Mouse (Mus musculus) neural tube, embryonic 11.5 days (tissue): ENCODE results near the gene Mrs2. TPM values are rescaled to one million over a fixed set of nuclear protein-coding genes. Genes with fewer than 3 reads are reported as not detected.

Experiments used
- ATAC-seq: fragments of 200-750 bp; cut with Nextera tagmentation; 2 replicates; pipeline ENCODE4 v1.8.0; 2017; ENCODE audit warnings: moderate number of reproducible peaks, mild to moderate bottlenecking, moderate TSS enrichment, moderate library complexity; ENCODE audit not compliant: insufficient read depth, low FRiP score, low TSS enrichment
- DNase-seq: peaks from one replicate; pipeline ENCODE4 v3.0.0-alpha.2; 2015; ENCODE audit warnings: low spot score
- H3K27ac ChIP-seq: fragments of 300-500 bp; sonication (generic); 2 replicates; pipeline ENCODE4 v1.5.1; 2014; ENCODE audit warnings: low read depth, mild to moderate bottlenecking, low read length
- H3K27me3 ChIP-seq: fragments of 300-500 bp; sonication (generic); 2 replicates; pipeline ENCODE4 v1.6.1; 2014; ENCODE audit warnings: mild to moderate bottlenecking, low read length, mixed read lengths; ENCODE audit not compliant: control insufficient read depth, insufficient read depth
- H3K36me3 ChIP-seq: fragments of 300-500 bp; sonication (generic); 2 replicates; pipeline ENCODE4 v1.6.1; 2014; ENCODE audit warnings: mild to moderate bottlenecking, low read length, moderate library complexity, mixed read lengths; ENCODE audit not compliant: control insufficient read depth, insufficient read depth
- H3K4me1 ChIP-seq: fragments of 300-500 bp; sonication (generic); 2 replicates; pipeline ENCODE4 v1.6.1; 2014; ENCODE audit warnings: low read length, mixed read lengths; ENCODE audit not compliant: control insufficient read depth, insufficient read depth
- H3K4me2 ChIP-seq: fragments of 300-500 bp; sonication (generic); 2 replicates; pipeline ENCODE4 v1.6.1; 2014; ENCODE audit warnings: low read depth, mild to moderate bottlenecking, moderate library complexity
- H3K4me3 ChIP-seq: fragments of 300-500 bp; sonication (generic); 2 replicates; pipeline ENCODE4 v1.5.1; 2014; ENCODE audit warnings: low read depth, low read length
- H3K9ac ChIP-seq: fragments of 300-500 bp; sonication (generic); 2 replicates; pipeline ENCODE4 v1.6.1; 2014; ENCODE audit warnings: mild to moderate bottlenecking, low read length
- H3K9me3 ChIP-seq: fragments of 300-500 bp; sonication (generic); 2 replicates; pipeline ENCODE4 v1.6.1; 2016; ENCODE audit warnings: low read length; ENCODE audit not compliant: control insufficient read depth
- WGBS: fragments of 180-500 bp; shearing (Covaris S2); extraction: QIAGEN DNeasy Blood & Tissue Kit; methylation state at CpG from one replicate; pipeline ENCODE4 v1.1.7; 2014; 5-methylcytosine and 5-hydroxymethylcytosine counted together
- polyA plus RNA-seq: library from polyadenylated mRNA; unstranded; fragments of >200 nt; fragmentation: Nextera tagmentation; extraction: Ambion mirVana; gene quantifications from 2 replicates; pipeline ENCODE4 v1.2.1, GENCODE M21; 2014

The Mrs2 gene
- polyA plus RNA-seq, 1 experiment from 2014 or later, result 34.1 TPM

- WGBS, result 74% methylated on average over 3 of the region's 3 CpGs
- H3K27ac ChIP-seq, result no peak overlapping the region
- H3K4me3 ChIP-seq, result no peak overlapping the region
- ATAC-seq (no peak), DNase-seq (no peak)
- no peaks in the 10 kb centered on the region for H3K36me3 ChIP-seq
- H3K9me3 ChIP-seq, result no peaks in the 10 kb centered on the region
- H3K9ac ChIP-seq, result no peak overlapping the region
- no peaks in the 10 kb centered on the region for H3K4me1 ChIP-seq
- no peaks in the 10 kb centered on the region for H3K27me3 ChIP-seq
- H3K4me2 ChIP-seq, result no peak overlapping the region
Measured at GRCm38 (mm10) chr13:25027114-25027425, 6.9 kb upstream of the Mrs2 start.

GRCm38 (mm10) chr13:25026409-25027113 lies 6.4 kb upstream of the Mrs2 start:
- Histone ChIP-seq H3K4me3 (no peak overlapping the region), H3K4me2 (no peak overlapping the region), H3K4me1 (no peaks in the 10 kb centered on the region), H3K27ac (no peak overlapping the region), H3K27me3 (no peaks in the 10 kb centered on the region), H3K9me3 (no peaks in the 10 kb centered on the region), H3K9ac (no peak overlapping the region), H3K36me3 (no peaks in the 10 kb centered on the region)
- ATAC-seq, result no peak
- no peak for DNase-seq
- WGBS, result 79% methylated on average over 6 of the region's 6 CpGs

GRCm38 (mm10) chr13:25024655-25025054 lies 4.5 kb upstream of the Mrs2 start:
- Histone ChIP-seq H3K36me3 (no peaks in the 10 kb centered on the region), H3K27me3 (no peaks in the 10 kb centered on the region), H3K4me1 (no peaks in the 10 kb centered on the region), H3K9ac (no peak overlapping the region), H3K9me3 (no peaks in the 10 kb centered on the region), H3K4me3 (no peak overlapping the region), H3K4me2 (no peak overlapping the region), H3K27ac (no peak overlapping the region)
- ATAC-seq, result no peak
- WGBS, result 31% methylated on average over 2 of the region's 2 CpGs
- no peak for DNase-seq

GRCm38 (mm10) chr13:25023129-25023528 lies 3.0 kb upstream of the Mrs2 start:
- WGBS, result 81% methylated on average over 3 of the region's 3 CpGs
- no peaks in the 10 kb centered on the region for H3K9me3 ChIP-seq
- peaks cover 6% of the 10 kb centered on the region for H3K4me1 ChIP-seq
- H3K4me3 ChIP-seq, result no peak overlapping the region
- no peak overlapping the region for H3K27ac ChIP-seq
- no peaks in the 10 kb centered on the region for H3K27me3 ChIP-seq
- ATAC-seq (no peak), DNase-seq (no peak)
- H3K9ac ChIP-seq, result no peak overlapping the region
- H3K4me2 ChIP-seq, result no peak overlapping the region
- no peaks in the 10 kb centered on the region for H3K36me3 ChIP-seq

- no peak for ATAC-seq
- WGBS, result 77% methylated on average over 4 of the region's 4 CpGs
Measured at GRCm38 (mm10) chr13:25022386-25022785, 2.2 kb upstream of the Mrs2 start.

GRCm38 (mm10) chr13:25020540-25020892 lies 337 bp upstream of the Mrs2 start:
- peaks cover 6% of the 10 kb centered on the region for H3K4me1 ChIP-seq
- peak overlapping the region; percentile 84 for H3K4me3 ChIP-seq
- peak overlapping the region; percentile 75 for H3K4me2 ChIP-seq
- H3K27ac ChIP-seq, result peak overlapping the region; percentile 78; the same call in 1 of the 2 replicates
- H3K36me3 ChIP-seq, result no peaks in the 10 kb centered on the region
- peak overlapping the region; percentile 81 for H3K9ac ChIP-seq
- DNase-seq (no peak), ATAC-seq (peak; percentile 37; the same call in 1 of the 2 replicates)
- H3K27me3 ChIP-seq, result no peaks in the 10 kb centered on the region
- 58% methylated on average over 4 of the region's 4 CpGs for WGBS
- H3K9me3 ChIP-seq, result no peaks in the 10 kb centered on the region

More at GRCm38 (mm10) chr13:25022386-25022785, 2.2 kb upstream of the Mrs2 start:
- Histone ChIP-seq H3K9ac (no peak overlapping the region), H3K27me3 (no peaks in the 10 kb centered on the region), H3K36me3 (no peaks in the 10 kb centered on the region), H3K4me3 (no peak overlapping the region), H3K27ac (no peak overlapping the region), H3K4me1 (peaks cover 6% of the 10 kb centered on the region), H3K9me3 (no peaks in the 10 kb centered on the region), H3K4me2 (no peak overlapping the region)
- no peak for DNase-seq

- H3K4me2 ChIP-seq, result no peak overlapping the region
- no peak overlapping the region for H3K4me3 ChIP-seq
- DNase-seq, result no peak
- no peaks in the 10 kb centered on the region for H3K27me3 ChIP-seq
- H3K27ac ChIP-seq, result no peak overlapping the region
- H3K4me1 ChIP-seq, result peaks cover 6% of the 10 kb centered on the region
- H3K9ac ChIP-seq, result no peak overlapping the region
- H3K36me3 ChIP-seq, result no peaks in the 10 kb centered on the region
- WGBS, result 91% methylated on average over 9 of the region's 9 CpGs
- ATAC-seq, result no peak
- no peaks in the 10 kb centered on the region for H3K9me3 ChIP-seq
Measured at GRCm38 (mm10) chr13:25018316-25018715, 1.9 kb downstream of the Mrs2 start.

GRCm38 (mm10) chr13:25007115-25007514 lies 13.1 kb downstream of the Mrs2 start:
- no peak overlapping the region for H3K9ac ChIP-seq
- 84% methylated on average over 6 of the region's 8 CpGs for WGBS
- DNase-seq, result no peak
- no peak overlapping the region for H3K4me2 ChIP-seq
- no peaks in the 10 kb centered on the region for H3K36me3 ChIP-seq
- H3K9me3 ChIP-seq, result no peaks in the 10 kb centered on the region
- no peaks in the 10 kb centered on the region for H3K27me3 ChIP-seq
- H3K4me1 ChIP-seq, result no peaks in the 10 kb centered on the region
- H3K4me3 ChIP-seq, result no peak overlapping the region
- H3K27ac ChIP-seq, result no peak overlapping the region
- ATAC-seq, result no peak

- Histone ChIP-seq H3K4me3 (no peak overlapping the region), H3K27me3 (no peaks in the 10 kb centered on the region), H3K9ac (no peak overlapping the region), H3K36me3 (0 out of 2 replicates have a peak, but pooled peaks cover 2% of the 10 kb centered on the region), H3K9me3 (no peaks in the 10 kb centered on the region), H3K27ac (no peak overlapping the region), H3K4me2 (no peak overlapping the region), H3K4me1 (no peaks in the 10 kb centered on the region)
- ATAC-seq, result no peak
- DNase-seq, result no peak
Measured at GRCm38 (mm10) chr13:25002965-25003364, 17.2 kb downstream of the Mrs2 start.
